Mouse (Mus musculus): ENCODE measurements at regions not wholly inside any gene's neighbourhood (a gene's known extent, or its start where the extent isn't known, plus 50 kb on each side); places are given as distances from the start of the nearest gene placed in this dataset.

DNA sequence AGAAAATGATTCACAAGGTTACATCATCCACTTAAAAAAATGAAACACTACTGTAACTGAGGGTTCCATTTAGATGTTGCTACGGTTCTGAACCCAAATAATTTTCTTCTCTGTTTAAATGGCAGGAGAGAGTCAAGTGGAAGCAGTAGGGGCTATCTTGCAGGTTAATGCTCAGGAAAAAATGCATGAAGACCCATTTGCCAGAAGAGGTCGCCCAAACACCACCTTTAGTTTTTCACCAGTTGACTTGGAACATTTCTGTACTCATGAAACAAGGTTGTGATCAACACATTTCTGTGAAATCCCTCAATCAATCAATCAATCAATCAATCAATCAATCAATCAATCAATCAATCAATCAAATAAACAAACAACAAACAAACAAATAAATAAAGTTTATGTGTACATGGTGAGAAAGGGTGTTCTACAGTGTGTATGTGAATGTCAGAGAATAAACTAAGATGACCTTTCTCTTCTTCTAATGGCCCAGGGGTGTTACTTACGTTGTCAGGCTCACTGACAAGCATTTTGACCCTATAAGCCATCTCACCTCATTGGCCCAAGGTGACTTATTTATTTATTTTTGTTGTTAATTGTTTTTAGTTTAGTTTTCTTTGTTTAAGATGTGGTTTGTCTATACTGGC lies 68.5 kb upstream of the Megf9 start:
- intact Hi-C loops (cut with DNase I; ENCODE audit: low total_unique reads) = loop anchor here (5.0 kb wide), 1 partner anchor 151 kb away; no protein-coding TSS in a partner anchor
- DNase-seq = no peak

- no peak for DNase-seq
- intact Hi-C loops (cut with DNase I; ENCODE audit: low total_unique reads) = loop anchor here (5.0 kb wide), 1 partner anchor 149 kb away; no protein-coding TSS in a partner anchor
Observed at GRCm38 (mm10) chr4:70601301-70601700, 66.5 kb upstream of the Megf9 start.
